9 mouse cellular contexts compared by ENCODE assay signal in the genomic region with DNA sequence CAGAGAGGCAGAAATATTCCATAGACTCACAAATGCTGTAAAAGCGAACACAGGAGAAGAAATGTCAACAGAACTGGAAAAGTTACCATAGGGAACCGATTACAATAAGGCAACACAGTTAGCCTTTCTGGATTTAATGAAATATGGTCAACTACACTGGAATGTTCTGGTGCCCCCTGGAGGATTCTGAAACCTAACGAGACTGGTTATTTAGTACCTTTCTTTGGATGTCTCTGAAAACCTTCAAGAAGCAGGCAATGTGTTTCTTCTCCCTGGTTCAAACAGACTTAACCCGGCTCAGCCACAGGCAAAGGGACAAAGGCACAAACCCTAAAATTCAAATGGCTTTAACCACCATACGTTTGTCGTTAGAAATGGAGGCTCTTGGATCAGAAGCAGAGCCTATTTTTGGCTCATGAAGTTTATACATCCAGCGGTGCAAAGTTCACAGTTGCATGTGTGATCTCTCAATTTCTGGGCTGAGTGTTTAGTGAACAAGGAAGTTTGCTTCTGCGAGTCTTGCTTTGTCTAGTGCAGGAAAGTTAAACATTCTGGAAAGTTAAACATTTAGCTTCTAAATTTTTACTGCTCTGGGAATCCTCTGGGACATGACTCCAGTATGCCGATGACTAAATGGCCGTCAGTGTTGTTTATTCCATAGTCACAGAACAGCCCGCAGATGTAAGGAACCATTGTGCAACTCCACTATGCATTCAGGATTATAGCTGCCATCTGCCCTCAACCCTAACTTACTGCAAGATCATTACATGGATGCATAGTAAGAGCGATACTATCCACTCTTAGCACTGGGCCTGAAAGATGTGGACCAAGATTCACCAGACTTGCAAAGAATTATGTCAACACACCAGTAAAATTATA.
DNase-seq lines count a peak whose midpoint lies in the region; ATAC-seq and TF ChIP-seq lines count a peak whose summit lies in the region.
"Had no signal": no experiment of that assay in that cellular context is flagged by ENCODE, and none has a peak within 500 bp of the region (broad histone marks: within the 10 kb centered on the region; RNA-seq: fewer than 3 reads in every experiment).

No protein-coding gene starts in this region.

- no peak for TF ChIP-seq CTCF in thymus, adult 2 months (IDR thresholded peaks at IDR 0.05; ENCODE audit: borderline replicate concordance, control insufficient read depth, extremely low read depth, insufficient read depth, low read length, poor library complexity)

- 41% methylated on average over 12 of the region's 12 CpGs for WGBS in embryonic facial prominence, embryonic 12.5 days
- WGBS in lung, embryonic 15.5 days, result 34% methylated on average over 12 of the region's 12 CpGs
- 90% methylated on average over 12 of the region's 12 CpGs for WGBS in thymus, adult 2 months

- H3K4me3 ChIP-seq in embryonic facial prominence, embryonic 12.5 days, result no peak overlapping the region
- H3K4me3 ChIP-seq in lung, embryonic 15.5 days, result no peak overlapping the region
- H3K4me3 ChIP-seq in thymus, adult 2 months (ENCODE audit: control insufficient read depth, insufficient read depth, low read length), result no peak overlapping the region
- H3K4me3 ChIP-seq: hindbrain, embryonic 15.5 days had no signal

- intact Hi-C loops in left cerebral cortex, postnatal 10 days (cut with DNase I), result no loop called here

- no peaks in the 10 kb centered on the region for H3K27me3 ChIP-seq in embryonic facial prominence, embryonic 12.5 days
- no peaks in the 10 kb centered on the region for H3K27me3 ChIP-seq in lung, embryonic 15.5 days
- no peaks in the 10 kb centered on the region for H3K27me3 ChIP-seq in thymus, adult 2 months (ENCODE audit: control insufficient read depth, insufficient read depth, low read length)
- H3K27me3 ChIP-seq: hindbrain, embryonic 15.5 days had no signal

- TF ChIP-seq POLR2A in thymus, adult 2 months (IDR thresholded peaks at IDR 0.05; ENCODE audit: control insufficient read depth, extremely low read depth, insufficient read depth, low read length, poor library complexity), result no peak

- H3K9me3 ChIP-seq in embryonic facial prominence, embryonic 12.5 days, result no peaks in the 10 kb centered on the region
- no peaks in the 10 kb centered on the region for H3K9me3 ChIP-seq in lung, embryonic 15.5 days
- H3K9me3 ChIP-seq: hindbrain, embryonic 15.5 days had no signal

- ATAC-seq in embryonic facial prominence, embryonic 12.5 days (ENCODE audit: insufficient number of reproducible peaks, insufficient read depth, low FRiP score, low TSS enrichment), result 0 out of 2 replicates have a peak, but pooled peaks have one; percentile 41
- peak; percentile 72; the same call in 1 of the 2 replicates for ATAC-seq in lung, embryonic 15.5 days (ENCODE audit: borderline replicate concordance, extremely low read depth, low FRiP score, low TSS enrichment)

- H3K36me3 ChIP-seq in embryonic facial prominence, embryonic 12.5 days, result no peaks in the 10 kb centered on the region
- H3K36me3 ChIP-seq in lung, embryonic 15.5 days, result no peaks in the 10 kb centered on the region
- no peaks in the 10 kb centered on the region for H3K36me3 ChIP-seq in thymus, adult 2 months (ENCODE audit: control insufficient read depth, insufficient read depth, low read length)
- H3K36me3 ChIP-seq: hindbrain, embryonic 15.5 days had no signal

- H3K4me1 ChIP-seq in embryonic facial prominence, embryonic 12.5 days, result peaks cover 15% of the 10 kb centered on the region; the same call in 1 of the 2 replicates
- H3K4me1 ChIP-seq in lung, embryonic 15.5 days, result peaks cover 12% of the 10 kb centered on the region
- no peaks in the 10 kb centered on the region for H3K4me1 ChIP-seq in thymus, adult 2 months (replicated peaks; ENCODE audit: control insufficient read depth, insufficient read depth, low read length)

- no peak overlapping the region for H3K9ac ChIP-seq in embryonic facial prominence, embryonic 12.5 days
- H3K9ac ChIP-seq in lung, embryonic 15.5 days, result no peak overlapping the region
- H3K9ac ChIP-seq: hindbrain, embryonic 15.5 days had no signal

- peak; percentile 45 to 46 for DNase-seq in left cerebral cortex, adult 18-20 months (ENCODE audit: low spot score in 2 of 2)
- DNase-seq in left cerebral cortex, postnatal 10 days (ENCODE audit: extremely low spot score in 1 of 2, low spot score in 2 of 2), result no peak
- peak; percentile 6 for DNase-seq in T-cell, adult 2 months (ENCODE audit: low spot score)
- DNase-seq in kidney, adult 11 months, result peak; percentile 14
- DNase-seq in thymus, adult 2 months, result peak; percentile 59
- DNase-seq in urinary bladder, postnatal 4 days (ENCODE audit: low spot score in 2 of 2), result no peak

- H3K4me2 ChIP-seq in embryonic facial prominence, embryonic 12.5 days (replicated peaks), result no peak overlapping the region
- no peak overlapping the region for H3K4me2 ChIP-seq in lung, embryonic 15.5 days
- H3K4me2 ChIP-seq: hindbrain, embryonic 15.5 days had no signal

- H3K27ac ChIP-seq in embryonic facial prominence, embryonic 12.5 days, result peak overlapping the region; percentile 84
- peak overlapping the region; percentile 15 for H3K27ac ChIP-seq in lung, embryonic 15.5 days
- no peak overlapping the region for H3K27ac ChIP-seq in thymus, adult 2 months (ENCODE audit: control insufficient read depth, insufficient read depth, low read length)
- H3K27ac ChIP-seq: hindbrain, embryonic 15.5 days had no signal

Comparison
In these comparisons a context has a peak if more than half of its experiments do, and no peak if none do; other contexts are left out.
1. DNase-seq: peak in left cerebral cortex, adult 18-20 months (2 of 2), T-cell, adult 2 months (single experiment), kidney, adult 11 months (single experiment) and thymus, adult 2 months (single experiment); none in left cerebral cortex, postnatal 10 days (0 of 2) and urinary bladder, postnatal 4 days (0 of 2).